Mouse (Mus musculus): ENCODE results near the gene Echdc3. TPM values are rescaled to one million over a fixed set of nuclear protein-coding genes. Genes with fewer than 3 reads are reported as not detected.

Gene Echdc3
- 2.8 and 3.0 TPM in 2 replicates for polyA plus RNA-seq (2016; fragmentation: Nextera tagmentation; extraction: Ambion mirVana)

DNA sequence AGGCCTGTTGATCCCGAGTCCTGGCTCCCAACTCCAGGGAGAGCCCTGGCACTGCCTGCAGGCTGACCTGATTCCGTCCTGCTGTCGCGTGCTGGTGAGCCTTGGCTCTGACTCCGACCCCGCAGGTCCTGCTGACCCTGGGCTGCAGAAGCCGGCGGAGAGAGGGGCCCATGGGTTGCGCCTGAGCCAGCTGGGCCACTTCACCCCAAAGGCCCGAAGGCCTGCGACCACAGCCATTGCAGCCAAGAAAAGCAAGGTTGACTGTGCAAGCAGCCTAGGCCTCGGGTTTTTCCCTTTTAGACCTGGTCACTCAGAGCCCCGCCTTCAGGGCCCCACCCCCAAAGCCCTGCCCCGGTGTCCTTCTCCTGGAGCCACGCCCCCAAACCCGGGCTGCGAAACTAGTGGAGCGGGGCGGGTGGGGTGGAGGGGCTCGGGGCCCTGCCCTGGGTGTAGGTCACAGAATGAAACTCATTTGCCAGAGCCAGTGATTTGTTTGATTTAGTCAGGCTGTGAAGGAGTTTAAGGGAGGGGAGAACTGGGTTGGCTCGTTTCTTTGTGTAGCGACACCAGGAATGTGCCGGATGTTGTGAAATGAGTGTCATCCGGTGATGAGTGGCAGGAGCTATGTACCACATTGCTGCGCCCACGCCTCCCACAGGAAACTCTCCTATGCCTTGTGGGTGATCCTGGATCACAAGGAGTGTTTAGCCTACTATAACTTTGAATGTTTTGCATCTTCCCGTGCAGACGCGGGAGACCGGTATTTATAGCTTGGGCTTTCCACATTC lies at the start of gene Echdc3:
Gene Echdc3, minus strand, starts transcription at position 310 of the 788 bp plus-strand sequence.
- Histone ChIP-seq H3K4me3 (peak within 1 kb of the TSS; percentile 40), H3K9ac (peak within 1 kb of the TSS; percentile 52), H3K9me3 (replicated peaks) (no peaks in the 10 kb centered on the region), H3K27ac (peak within 1 kb of the TSS; percentile 53), H3K4me1 (peaks cover 8% of the 10 kb centered on the region), H3K27me3 (no peaks in the 10 kb centered on the region), H3K36me3 (no peaks in the 10 kb centered on the region), H3K4me2 (replicated peaks) (peak within 1 kb of the TSS; percentile 57)
- peak; percentile 86 for ATAC-seq (ENCODE audit: low FRiP score)
- 3% methylated on average over 30 of the region's 30 CpGs for WGBS

- Histone ChIP-seq H3K4me2 (replicated peaks) (0 out of 2 replicates have a peak overlapping the region, but pooled peaks have one; percentile 7), H3K4me3 (no peak overlapping the region), H3K4me1 (peaks cover 6% of the 10 kb centered on the region; the same call in 1 of the 2 replicates), H3K27me3 (0 out of 2 replicates have a peak, but pooled peaks cover 6% of the 10 kb centered on the region), H3K27ac (peak overlapping the region; percentile 30), H3K9me3 (replicated peaks) (peaks cover 5% of the 10 kb centered on the region; the same call in 1 of the 2 replicates), H3K9ac (no peak overlapping the region), H3K36me3 (no peaks in the 10 kb centered on the region)
- no peak for ATAC-seq (ENCODE audit: low FRiP score)
- WGBS: 51% methylated on average over 9 of the region's 9 CpGs
Measured at GRCm38 (mm10) chr2:6261718-6262117, 48.9 kb upstream of the Echdc3 start.

DNA sequence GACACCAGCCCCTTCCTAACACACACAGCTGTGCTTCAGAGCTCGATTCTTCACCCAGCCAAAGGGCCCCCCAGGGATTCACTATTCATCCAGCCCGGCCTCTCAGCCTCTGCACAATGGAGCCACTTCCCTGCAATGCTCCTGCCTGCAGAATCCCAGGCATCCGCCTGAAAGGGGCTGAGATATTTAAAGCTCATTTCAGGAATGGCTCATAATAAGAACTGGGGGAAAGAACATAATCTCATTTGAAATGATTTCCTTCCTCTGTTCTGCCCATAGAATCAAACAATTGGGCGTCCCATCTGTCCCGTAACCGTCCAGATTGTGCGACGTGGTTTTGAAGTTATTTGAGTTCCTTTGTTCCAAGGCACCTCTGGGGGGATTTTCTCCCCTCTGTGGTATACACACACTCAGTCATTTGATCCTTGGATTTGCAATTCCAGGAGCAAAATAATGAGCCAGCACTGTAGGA lies 48.4 kb upstream of the Echdc3 start:
- WGBS: 10% methylated on average over 8 of the region's 8 CpGs
- Histone ChIP-seq H3K4me3 (no peak overlapping the region), H3K9ac (no peak overlapping the region), H3K36me3 (no peaks in the 10 kb centered on the region), H3K4me1 (peaks cover 6% of the 10 kb centered on the region; the same call in 1 of the 2 replicates), H3K4me2 (replicated peaks) (0 out of 2 replicates have a peak overlapping the region, but pooled peaks have one; percentile 7), H3K27ac (peak overlapping the region; percentile 30), H3K9me3 (replicated peaks) (peaks cover 5% of the 10 kb centered on the region; the same call in 1 of the 2 replicates), H3K27me3 (0 out of 2 replicates have a peak, but pooled peaks cover 6% of the 10 kb centered on the region)
- peak; percentile 95 for ATAC-seq (ENCODE audit: low FRiP score)

GRCm38 (mm10) chr2:6260661-6261060 lies 47.8 kb upstream of the Echdc3 start:
- Histone ChIP-seq H3K4me3 (no peak overlapping the region), H3K9ac (no peak overlapping the region), H3K4me2 (replicated peaks) (no peak overlapping the region), H3K9me3 (replicated peaks) (peaks cover 5% of the 10 kb centered on the region; the same call in 1 of the 2 replicates), H3K27ac (peak overlapping the region; percentile 30; the same call in 1 of the 2 replicates), H3K27me3 (0 out of 2 replicates have a peak, but pooled peaks cover 6% of the 10 kb centered on the region), H3K4me1 (peaks cover 6% of the 10 kb centered on the region; the same call in 1 of the 2 replicates), H3K36me3 (no peaks in the 10 kb centered on the region)
- peak; percentile 38; the same call in 1 of the 2 replicates for ATAC-seq (ENCODE audit: low FRiP score)
- 62% methylated on average over 4 of the region's 4 CpGs for WGBS

GRCm38 (mm10) chr2:6259182-6259581 lies 46.3 kb upstream of the Echdc3 start:
- 92% methylated on average over 3 of the region's 3 CpGs for WGBS
- Histone ChIP-seq H3K4me3 (no peak overlapping the region), H3K4me2 (replicated peaks) (no peak overlapping the region), H3K27ac (no peak overlapping the region), H3K9me3 (replicated peaks) (peaks cover 5% of the 10 kb centered on the region; the same call in 1 of the 2 replicates), H3K27me3 (0 out of 2 replicates have a peak, but pooled peaks cover 6% of the 10 kb centered on the region), H3K9ac (no peak overlapping the region), H3K36me3 (no peaks in the 10 kb centered on the region), H3K4me1 (peaks cover 6% of the 10 kb centered on the region; the same call in 1 of the 2 replicates)
- ATAC-seq (ENCODE audit: low FRiP score): no peak

DNA sequence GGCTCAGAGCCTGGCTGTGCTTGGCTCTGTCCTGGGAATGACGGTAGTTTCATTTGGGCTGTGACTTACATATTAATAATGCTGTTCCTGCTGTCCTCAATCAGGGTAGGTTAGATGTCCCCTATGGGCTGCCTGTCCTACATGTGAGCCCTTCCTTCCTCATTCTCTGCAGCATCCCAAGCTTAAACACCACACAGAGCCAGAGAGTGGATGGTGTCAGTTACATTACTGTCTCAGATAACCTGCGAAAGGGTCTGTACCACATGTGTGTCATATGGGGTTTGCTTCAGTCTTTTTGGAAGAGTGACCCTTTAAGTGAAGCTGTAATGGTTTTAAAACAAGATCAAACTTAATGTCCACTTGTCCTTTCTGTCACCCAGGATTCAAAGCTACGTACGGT lies 45.2 kb upstream of the Echdc3 start:
- no peak for ATAC-seq (ENCODE audit: low FRiP score)
- Histone ChIP-seq H3K27ac (no peak overlapping the region), H3K9me3 (replicated peaks) (peaks cover 5% of the 10 kb centered on the region; the same call in 1 of the 2 replicates), H3K4me1 (peaks cover 6% of the 10 kb centered on the region; the same call in 1 of the 2 replicates), H3K27me3 (0 out of 2 replicates have a peak, but pooled peaks cover 6% of the 10 kb centered on the region), H3K36me3 (no peaks in the 10 kb centered on the region), H3K4me3 (no peak overlapping the region), H3K9ac (no peak overlapping the region), H3K4me2 (replicated peaks) (no peak overlapping the region)
- 85% methylated on average over 4 of the region's 4 CpGs for WGBS

DNA sequence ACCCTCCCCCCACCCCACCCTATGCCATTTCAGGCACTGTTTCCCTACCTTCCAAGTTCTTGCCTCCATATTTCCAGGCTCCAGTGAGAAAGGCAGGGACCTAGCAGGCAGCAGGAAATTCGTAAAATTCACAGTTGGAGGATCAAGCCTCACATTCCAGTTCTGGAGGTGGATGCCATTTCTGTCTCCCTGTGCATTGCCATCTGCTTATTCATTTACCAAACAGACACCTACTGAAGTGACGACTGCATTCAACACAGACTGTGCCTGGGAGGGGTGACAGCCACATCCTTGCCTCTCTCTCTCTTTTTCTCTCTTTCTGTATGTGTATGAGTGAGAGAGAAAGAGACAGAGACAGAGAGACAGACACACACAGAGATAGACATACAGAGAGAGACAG lies 44.3 kb upstream of the Echdc3 start:
- Histone ChIP-seq H3K9me3 (replicated peaks) (peaks cover 5% of the 10 kb centered on the region; the same call in 1 of the 2 replicates), H3K4me3 (no peak overlapping the region), H3K4me2 (replicated peaks) (no peak overlapping the region), H3K9ac (no peak overlapping the region), H3K27ac (no peak overlapping the region), H3K36me3 (no peaks in the 10 kb centered on the region), H3K4me1 (peaks cover 6% of the 10 kb centered on the region; the same call in 1 of the 2 replicates), H3K27me3 (0 out of 2 replicates have a peak, but pooled peaks cover 6% of the 10 kb centered on the region)
- no peak for ATAC-seq (ENCODE audit: low FRiP score)
- 66% methylated on average over 2 of the region's 2 CpGs for WGBS

GRCm38 (mm10) chr2:6255989-6256841 lies 43.4 kb upstream of the Echdc3 start:
- Histone ChIP-seq H3K9me3 (replicated peaks) (peaks cover 5% of the 10 kb centered on the region; the same call in 1 of the 2 replicates), H3K27ac (no peak overlapping the region), H3K27me3 (0 out of 2 replicates have a peak, but pooled peaks cover 6% of the 10 kb centered on the region), H3K4me2 (replicated peaks) (no peak overlapping the region), H3K4me1 (no peaks in the 10 kb centered on the region), H3K9ac (no peak overlapping the region), H3K4me3 (no peak overlapping the region), H3K36me3 (no peaks in the 10 kb centered on the region)
- WGBS: 72% methylated on average over 19 of the region's 19 CpGs
- no peak for ATAC-seq (ENCODE audit: low FRiP score)

GRCm38 (mm10) chr2:6255402-6255988 lies 42.7 kb upstream of the Echdc3 start:
- WGBS: 77% methylated on average over 5 of the region's 5 CpGs
- H3K27ac ChIP-seq: no peak overlapping the region
- no peaks in the 10 kb centered on the region for H3K36me3 ChIP-seq
- H3K4me2 ChIP-seq (replicated peaks): no peak overlapping the region
- peaks cover 5% of the 10 kb centered on the region; the same call in 1 of the 2 replicates for H3K9me3 ChIP-seq (replicated peaks)
- H3K9ac ChIP-seq: no peak overlapping the region
- no peak overlapping the region for H3K4me3 ChIP-seq
- ATAC-seq (ENCODE audit: low FRiP score): no peak
- H3K27me3 ChIP-seq: 0 out of 2 replicates have a peak, but pooled peaks cover 6% of the 10 kb centered on the region
- no peaks in the 10 kb centered on the region for H3K4me1 ChIP-seq

DNA sequence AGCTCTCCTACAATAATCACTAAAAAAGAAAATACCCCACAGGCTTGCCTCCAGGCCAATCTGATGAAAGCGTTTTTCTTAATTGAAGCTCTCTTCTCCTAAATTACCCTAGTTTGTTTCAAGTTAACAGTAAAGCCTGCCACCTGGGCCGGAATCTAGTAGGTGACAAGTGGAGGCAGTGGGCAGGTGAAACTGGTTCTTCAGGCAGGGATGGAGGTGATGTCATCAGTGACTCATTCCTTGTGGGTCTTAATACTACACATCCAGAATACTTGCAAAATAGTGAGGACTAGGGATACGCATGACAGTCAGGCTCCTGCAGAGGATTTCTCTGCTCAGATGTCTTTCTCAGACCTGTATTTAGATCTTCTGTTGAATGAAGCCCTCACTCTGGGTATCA lies 39.7 kb upstream of the Echdc3 start:
- ATAC-seq (ENCODE audit: low FRiP score): no peak
- H3K9ac ChIP-seq: no peak overlapping the region
- no peaks in the 10 kb centered on the region for H3K36me3 ChIP-seq
- no peak overlapping the region for H3K4me3 ChIP-seq
- 91% methylated on average over 3 of the region's 3 CpGs for WGBS
- H3K9me3 ChIP-seq (replicated peaks): no peaks in the 10 kb centered on the region
- no peak overlapping the region for H3K4me2 ChIP-seq (replicated peaks)
- no peaks in the 10 kb centered on the region for H3K27me3 ChIP-seq
- no peaks in the 10 kb centered on the region for H3K4me1 ChIP-seq
- no peak overlapping the region for H3K27ac ChIP-seq

- Histone ChIP-seq H3K4me2 (replicated peaks) (no peak overlapping the region), H3K27ac (no peak overlapping the region), H3K9me3 (replicated peaks) (no peaks in the 10 kb centered on the region), H3K27me3 (no peaks in the 10 kb centered on the region), H3K4me1 (no peaks in the 10 kb centered on the region), H3K9ac (no peak overlapping the region), H3K36me3 (no peaks in the 10 kb centered on the region), H3K4me3 (no peak overlapping the region)
- WGBS: 78% methylated on average over 3 of the region's 3 CpGs
- ATAC-seq (ENCODE audit: low FRiP score): no peak
Measured at GRCm38 (mm10) chr2:6251076-6251496, 38.3 kb upstream of the Echdc3 start.

Data from hindbrain, embryonic 12.5 days (tissue).